Mouse (Mus musculus) embryonic stem cell, embryonic (primary cell): ENCODE data around the gene Mrpl58.

Experiments used
- CTCF ChIA-PET, 4 experiments: fragments of 300-600 bp in 2 of 4; fragments of 350-600 bp in 2 of 4; sonication (Branson Sonifier 250); formaldehyde crosslinking; loops; one replicate each; lab custom pipeline; 2022; ENCODE audit warnings: inconsistent platforms in 2 of 4; lab: Charles Lee
- POLR2A ChIA-PET, 4 experiments: fragments of 300-600 bp in 2 of 4; fragments of 350-600 bp in 2 of 4; sonication (Branson Sonifier 250); formaldehyde crosslinking; loops; one replicate each; lab custom pipeline; 2022; ENCODE audit warnings: antibody characterized with exemption in 4 of 4, inconsistent platforms in 1 of 4; lab: Charles Lee

Gene Mrpl58

DNA sequence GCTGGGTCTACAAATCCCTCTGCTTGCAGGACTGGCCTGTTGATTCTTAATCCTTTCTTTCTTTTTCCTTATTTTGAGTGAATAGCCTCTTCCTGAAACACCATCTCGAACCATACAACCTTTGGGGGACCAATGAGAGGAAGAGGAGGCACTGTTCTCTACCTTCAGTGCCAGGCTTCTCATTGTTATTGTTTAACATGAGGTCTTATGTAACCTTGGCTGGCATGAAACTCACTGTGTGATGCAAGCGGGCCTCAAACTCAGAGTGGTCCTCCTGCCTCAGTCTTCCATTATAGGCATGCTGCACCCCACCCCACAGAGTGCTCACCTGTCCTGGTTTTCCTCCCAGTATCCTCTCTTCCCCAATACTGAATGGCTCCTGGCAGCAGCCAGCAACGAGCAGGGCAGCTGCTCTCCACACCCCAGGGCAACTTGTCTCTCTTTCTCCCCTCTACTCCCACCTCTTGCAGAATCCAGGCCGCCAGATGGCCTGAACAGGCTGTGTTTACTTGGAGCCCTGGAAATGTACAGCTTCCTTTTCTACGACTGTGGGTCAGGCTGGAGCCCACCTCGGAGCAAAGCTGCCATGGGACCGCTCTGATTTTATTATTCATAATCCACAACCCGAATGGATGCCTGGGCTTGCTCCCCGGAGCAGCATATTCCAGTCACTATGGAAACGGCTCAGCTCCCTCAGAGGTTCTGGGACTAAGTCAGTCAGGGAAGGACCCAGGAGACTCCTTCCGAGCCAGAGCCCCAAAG lies 2.7 kb upstream of the Mrpl58 start:
- CTCF ChIA-PET: interaction anchor here in 2 of 4 experiments (0.7 to 1.3 kb wide), 2 partner anchors 11 to 199 kb away, joined by 3 read pairs; no protein-coding TSS in a partner anchor
- POLR2A ChIA-PET: interaction anchor here in 3 of 4 experiments (0.5 to 5.8 kb wide), 8 partner anchors 8 to 1711 kb away, joined by 3 to 54 read pairs (median 4); no protein-coding TSS in a partner anchor

DNA sequence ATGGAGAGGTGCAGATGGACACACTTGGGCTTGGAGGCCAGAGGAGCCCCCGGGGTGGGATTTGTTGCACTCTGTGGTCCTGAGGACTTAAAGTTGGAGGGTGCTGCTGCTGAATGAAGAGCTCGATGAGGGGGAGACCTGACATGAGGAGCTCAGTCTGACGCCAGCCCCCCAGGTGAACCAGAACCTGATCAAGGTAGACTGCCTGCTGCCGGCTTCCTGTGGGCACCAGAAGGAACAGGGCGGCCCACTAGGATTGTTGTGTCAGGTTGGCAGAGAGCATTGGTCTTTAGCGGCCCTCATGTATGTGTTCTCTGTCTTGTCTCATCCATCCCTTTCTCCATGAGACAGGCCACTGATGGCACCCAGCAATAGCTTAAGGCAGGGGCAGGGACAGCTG lies 2.2 kb downstream of the Mrpl58 start:
- ChIA-PET CTCF (interaction anchor here in 1 of 4 experiments (0.9 kb wide), 1 partner anchor 22 kb away, joined by 3 read pairs; no protein-coding TSS in a partner anchor), POLR2A (interaction anchor here in 3 of 4 experiments (0.6 to 5.1 kb wide), 13 partner anchors 8 to 236 kb away, joined by 3 to 37 read pairs (median 5); partner anchors contain the start of gene Cdr2l (in 1 of the 3))

DNA sequence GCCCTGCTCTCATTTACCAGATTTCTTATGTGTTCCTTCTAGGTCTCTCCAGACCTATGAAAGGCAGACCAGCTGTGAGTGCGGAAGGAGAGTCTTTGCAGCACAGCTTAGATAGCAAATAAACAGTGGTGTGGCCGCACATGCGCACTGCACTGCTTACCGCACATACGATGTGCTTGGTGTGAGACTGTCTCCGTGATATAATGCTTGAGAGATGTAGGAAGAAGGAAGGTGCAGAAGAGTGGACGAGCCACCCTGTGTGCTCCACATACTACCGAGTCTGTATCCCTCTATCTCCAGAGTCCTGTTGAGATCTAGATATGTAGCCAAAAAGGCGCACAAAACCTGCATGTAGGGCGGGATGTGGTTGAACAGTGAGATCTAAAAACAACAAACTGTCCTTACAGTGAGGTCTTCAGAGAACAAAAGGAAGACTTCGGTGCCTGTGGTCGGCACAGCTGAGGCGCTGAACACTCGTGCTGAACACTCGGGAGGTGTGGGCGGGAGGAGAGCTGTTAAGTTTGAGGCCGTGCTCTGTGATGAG lies 3.4 kb downstream of the Mrpl58 start:
- ChIA-PET POLR2A (interaction anchor here (0.7 to 5.1 kb wide), 9 partner anchors 13 to 243 kb away, joined by 3 to 37 read pairs (median 4); partner anchors contain the start of genes Cdr2l (in 1 of the 4) and Slc9a3r1 (in 1 of the 4)), CTCF (interaction anchor here in 1 of 4 experiments (0.9 to 2.8 kb wide), 2 partner anchors 20 to 21 kb away, joined by 3 to 8 read pairs; no protein-coding TSS in a partner anchor)

DNA sequence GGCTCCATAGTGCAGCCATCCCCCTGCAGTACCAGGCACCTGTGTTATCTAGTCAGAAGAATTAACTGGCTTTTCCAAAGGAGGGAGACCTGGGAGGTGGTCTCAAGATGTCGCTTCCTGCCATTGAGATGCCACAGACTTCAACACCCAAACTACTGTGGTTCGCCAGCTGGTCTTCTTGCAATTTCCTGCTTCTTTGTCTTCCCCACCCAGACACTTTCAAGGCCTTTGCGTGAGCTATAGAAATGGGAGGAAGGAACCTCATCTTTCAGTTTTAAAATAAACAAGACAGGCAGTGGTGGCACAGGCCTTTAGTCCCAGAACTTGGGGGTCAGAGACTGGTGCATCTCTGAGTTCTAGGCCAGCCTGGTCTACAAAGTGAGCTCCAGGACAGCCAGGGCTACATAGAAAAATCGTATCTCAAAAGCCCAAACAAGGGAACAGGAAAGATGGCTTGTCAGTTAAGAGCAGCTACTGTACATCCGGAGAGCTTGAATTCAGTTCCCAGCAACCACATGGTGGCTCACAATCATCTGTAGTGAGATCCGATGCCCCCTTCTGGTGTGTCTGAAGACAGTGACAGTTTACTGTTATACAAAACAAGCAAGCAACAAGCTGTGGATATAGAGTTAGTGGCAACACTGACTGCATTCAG lies 4.8 kb downstream of the Mrpl58 start:
- ChIA-PET POLR2A (interaction anchor here (0.6 to 7.2 kb wide), 19 partner anchors 6 to 248 kb away, joined by 3 to 54 read pairs (median 3); partner anchors contain the start of genes Cdr2l (in 2 of the 4), Jpt1 (in 1 of the 4) and Mrpl58 (in 1 of the 4)), CTCF (interaction anchor here in 2 of 4 experiments (0.8 to 2.8 kb wide), 5 partner anchors 15 to 54 kb away, joined by 3 to 8 read pairs (median 4); no protein-coding TSS in a partner anchor)

DNA sequence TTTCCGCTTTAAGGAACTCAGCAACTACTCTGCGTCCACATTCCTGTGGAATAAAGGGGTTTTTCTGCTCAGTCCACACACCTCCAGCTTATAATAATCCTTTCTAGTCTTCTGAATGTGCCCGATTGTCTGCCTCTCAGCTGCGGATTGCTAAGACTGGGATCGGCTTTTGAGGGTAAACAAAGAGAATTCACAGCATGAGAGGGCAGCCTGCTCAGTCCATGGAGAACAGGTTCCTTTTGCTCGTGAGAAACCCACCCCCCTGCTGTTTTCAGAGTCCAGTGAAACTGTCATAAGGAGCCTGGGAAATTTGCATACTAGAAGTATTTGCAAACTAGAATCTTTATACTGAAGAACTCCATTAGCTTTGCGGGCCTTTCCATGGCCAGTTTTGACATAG lies 6.0 kb downstream of the Mrpl58 start:
- CTCF ChIA-PET: interaction anchor here in 2 of 4 experiments (0.6 to 2.8 kb wide), 4 partner anchors 16 to 185 kb away, joined by 3 to 8 read pairs (median 4); no protein-coding TSS in a partner anchor
- POLR2A ChIA-PET: interaction anchor here (0.6 to 7.2 kb wide), 13 partner anchors 7 to 203 kb away, joined by 3 to 54 read pairs (median 4); partner anchors contain the start of genes Cdr2l (in 1 of the 4), Jpt1 (in 1 of the 4), Mif4gd (in 1 of the 4) and Mrpl58 (in 1 of the 4)

DNA sequence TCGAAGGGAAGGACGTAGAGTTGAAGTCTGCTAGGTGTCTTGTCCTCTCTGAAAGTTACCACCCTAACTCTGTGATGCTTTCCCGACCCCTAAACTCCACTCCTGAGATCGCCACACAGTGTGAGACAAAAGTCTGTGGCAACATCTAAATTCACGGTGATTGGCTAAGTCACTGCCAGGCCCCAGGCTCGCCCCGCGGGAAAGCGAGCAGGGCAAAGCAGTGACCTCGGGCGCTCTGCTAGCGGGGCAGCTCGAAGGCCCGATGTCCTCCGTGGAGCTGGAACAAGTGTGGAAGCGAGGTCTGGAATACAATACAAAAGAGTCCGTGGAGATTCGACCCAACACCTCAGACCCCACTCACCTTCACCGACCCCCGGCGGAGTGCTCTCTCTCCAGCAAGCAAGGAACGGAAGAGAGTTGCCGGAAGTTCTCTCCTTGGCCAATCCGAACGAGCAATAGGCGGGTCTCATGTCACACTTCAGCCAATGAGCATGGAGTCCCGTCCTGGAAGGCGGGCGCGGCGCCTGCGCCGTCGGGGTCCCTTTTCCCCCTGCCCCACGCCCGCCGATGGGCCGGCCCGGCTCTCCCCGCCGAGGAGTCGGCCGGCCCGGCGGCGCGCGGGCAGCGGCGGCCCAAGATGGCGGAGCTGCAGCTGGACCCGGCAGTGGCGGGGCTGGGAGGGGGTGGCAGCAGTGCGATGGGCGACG lies 16.1 kb downstream of the Mrpl58 start, which contains the start of the genes Atp5h and Kctd2:
Gene Atp5h, minus strand, starts transcription at position 432 of the 707 bp plus-strand sequence.
Gene Kctd2, plus strand, starts transcription at position 598 of the 707 bp plus-strand sequence.
- ChIA-PET POLR2A (interaction anchor here in 2 of 4 experiments (0.7 to 1.8 kb wide), 7 partner anchors 8 to 605 kb away, joined by 3 to 8 read pairs (median 4); partner anchors contain the start of genes Jpt1 (in 1 of the 2) and Mrpl58 (in 1 of the 2)), CTCF (interaction anchor here in 2 of 4 experiments (0.8 to 1.5 kb wide), 3 partner anchors 13 to 72 kb away, joined by 3 to 4 read pairs (median 3); partner anchors contain the start of gene Nt5c (in 1 of the 2))

DNA sequence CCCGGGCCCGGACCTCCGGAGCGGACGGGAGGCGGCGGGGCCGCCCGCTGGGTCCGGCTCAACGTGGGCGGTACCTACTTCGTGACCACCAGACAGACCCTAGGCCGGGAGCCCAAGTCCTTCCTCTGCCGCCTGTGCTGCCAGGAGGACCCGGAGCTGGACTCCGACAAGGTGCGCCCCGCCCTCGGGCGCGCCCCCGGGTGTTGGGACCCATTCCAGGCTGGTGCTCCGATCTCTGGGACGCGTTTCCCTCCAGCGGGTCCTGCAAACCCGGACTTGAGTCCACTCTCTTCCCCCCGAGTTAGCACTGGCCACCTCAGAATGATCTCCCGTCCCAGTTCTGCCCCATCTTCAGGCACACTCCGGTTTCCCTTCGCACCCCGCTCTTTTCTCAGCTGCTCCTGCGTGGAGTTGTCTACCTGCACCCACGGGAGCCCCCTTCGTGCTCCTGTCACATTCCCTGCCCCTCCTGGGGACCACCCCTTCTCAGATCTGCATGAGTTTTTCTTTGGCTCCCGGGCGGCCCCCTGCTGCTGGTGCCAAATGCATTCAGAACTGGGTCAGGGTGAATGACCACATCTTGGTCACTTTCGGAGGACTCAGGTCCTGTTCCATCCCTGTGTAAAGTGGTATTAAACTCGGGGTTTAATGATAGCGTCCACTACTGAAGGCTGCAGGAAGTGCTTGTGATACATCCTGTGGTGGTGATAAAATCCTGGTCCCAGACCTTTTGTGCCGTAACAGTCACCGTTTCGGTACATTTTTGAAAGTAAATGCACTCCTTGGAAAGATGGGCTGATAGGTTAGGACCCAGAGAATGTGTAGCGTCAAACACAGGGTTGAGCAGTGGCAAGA lies 17.0 kb downstream of the Mrpl58 start:
- ChIA-PET POLR2A (interaction anchor here in 2 of 4 experiments (0.7 to 1.0 kb wide), 3 partner anchors 10 to 604 kb away, joined by 3 read pairs; no protein-coding TSS in a partner anchor), CTCF (interaction anchor here in 2 of 4 experiments (0.8 to 1.5 kb wide), 3 partner anchors 12 to 71 kb away, joined by 3 to 4 read pairs (median 3); partner anchors contain the start of gene Nt5c (in 1 of the 2))

DNA sequence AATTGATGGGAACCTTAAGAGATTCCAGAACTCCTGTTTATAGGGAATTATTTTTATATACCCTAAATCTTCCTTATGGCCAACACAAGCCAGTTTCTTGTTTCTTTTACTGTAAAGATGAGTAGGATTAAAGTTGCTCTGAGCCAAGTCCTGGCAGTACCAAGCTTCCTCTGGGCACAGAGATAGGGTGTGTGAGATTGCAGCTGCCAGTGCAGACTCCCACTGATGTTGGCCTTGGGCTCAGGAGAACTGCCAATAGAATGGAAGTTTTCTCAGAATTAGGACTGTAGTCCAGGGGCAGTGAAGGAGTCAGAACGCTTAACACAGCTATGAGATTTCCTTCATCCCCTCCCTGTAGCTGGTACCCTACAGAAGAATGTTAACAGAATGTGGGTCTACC lies 17.8 kb downstream of the Mrpl58 start:
- POLR2A ChIA-PET: interaction anchor here in 2 of 4 experiments (0.5 to 2.6 kb wide), 5 partner anchors 8 to 75 kb away, joined by 3 to 13 read pairs (median 5); no protein-coding TSS in a partner anchor
- CTCF ChIA-PET: interaction anchor here in 1 of 4 experiments (1.5 kb wide), 1 partner anchor 70 kb away, joined by 4 read pairs; the partner anchor contains the start of gene Nt5c

DNA sequence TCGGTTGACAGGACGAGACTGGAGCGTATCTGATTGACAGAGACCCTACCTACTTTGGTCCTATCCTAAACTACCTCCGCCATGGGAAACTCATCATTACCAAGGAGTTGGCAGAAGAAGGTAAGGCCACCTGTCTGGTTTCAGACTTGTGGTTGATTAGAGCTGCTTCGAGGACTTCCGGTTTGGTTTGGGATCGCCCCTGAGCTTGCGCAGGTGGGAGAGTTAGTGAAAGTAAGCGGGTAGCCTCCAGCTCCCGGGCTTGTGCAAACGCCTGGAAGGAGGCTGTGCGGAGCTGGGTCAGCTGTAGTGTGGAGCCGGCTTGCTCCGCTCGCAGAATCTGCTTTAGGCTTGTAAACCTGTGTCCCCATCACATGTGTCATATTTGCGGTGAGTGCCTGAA lies 18.4 kb downstream of the Mrpl58 start:
- POLR2A ChIA-PET: interaction anchor here in 3 of 4 experiments (0.5 to 2.6 kb wide), 10 partner anchors 9 to 264 kb away, joined by 3 to 13 read pairs (median 5); partner anchors contain the start of genes Armc7 (in 1 of the 3) and Sumo2 (in 1 of the 3)
- CTCF ChIA-PET: no interaction called here

DNA sequence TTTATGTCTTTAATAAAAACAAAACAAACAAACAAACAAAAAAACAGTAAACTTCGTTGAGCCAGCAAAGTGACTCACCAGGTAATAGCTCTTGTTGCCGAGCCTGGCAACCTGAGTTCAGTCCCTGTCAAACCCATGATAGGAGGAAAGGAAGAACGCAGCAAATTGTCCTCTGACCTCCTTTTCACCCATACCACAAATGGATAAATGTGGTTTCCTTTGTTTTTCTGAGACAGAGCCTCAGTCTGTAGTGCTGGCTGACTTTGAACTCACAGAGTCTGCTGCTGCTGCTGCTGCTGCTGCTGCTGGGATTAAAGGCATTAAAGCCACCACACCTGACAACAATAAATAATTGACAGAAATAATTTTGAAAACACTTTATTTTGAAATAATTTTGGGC lies 19.5 kb downstream of the Mrpl58 start:
- POLR2A ChIA-PET: interaction anchor here in 2 of 4 experiments (0.6 to 2.6 kb wide), 6 partner anchors 10 to 721 kb away, joined by 3 to 13 read pairs (median 5); partner anchors contain the start of gene Sumo2 (in 1 of the 2)
- CTCF ChIA-PET: no interaction called here

DNA sequence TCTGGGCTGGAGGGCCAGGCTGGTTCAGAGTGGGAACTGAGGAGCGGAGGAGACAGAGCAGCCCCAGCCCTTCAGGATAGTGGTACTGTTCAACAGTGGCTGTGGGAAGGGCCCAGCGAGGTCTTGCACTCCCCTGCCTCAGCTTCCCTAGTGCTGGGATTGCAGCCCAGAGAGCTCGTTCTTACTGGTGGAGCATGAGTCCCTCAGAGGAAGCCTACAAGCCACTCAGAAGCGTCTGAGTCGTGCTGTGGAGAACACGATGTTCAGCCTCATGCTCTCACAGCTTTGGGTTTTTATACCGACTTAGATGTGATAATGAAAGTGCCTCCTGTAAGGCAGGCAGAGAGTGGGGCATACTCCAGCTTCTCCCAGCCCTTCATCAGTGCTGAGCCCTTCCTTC lies 21.1 kb downstream of the Mrpl58 start:
- ChIA-PET CTCF (no interaction called here), POLR2A (interaction anchor here in 1 of 4 experiments (0.6 to 1.6 kb wide), 3 partner anchors 11 to 40 kb away, joined by 3 to 8 read pairs (median 4); no protein-coding TSS in a partner anchor)

DNA sequence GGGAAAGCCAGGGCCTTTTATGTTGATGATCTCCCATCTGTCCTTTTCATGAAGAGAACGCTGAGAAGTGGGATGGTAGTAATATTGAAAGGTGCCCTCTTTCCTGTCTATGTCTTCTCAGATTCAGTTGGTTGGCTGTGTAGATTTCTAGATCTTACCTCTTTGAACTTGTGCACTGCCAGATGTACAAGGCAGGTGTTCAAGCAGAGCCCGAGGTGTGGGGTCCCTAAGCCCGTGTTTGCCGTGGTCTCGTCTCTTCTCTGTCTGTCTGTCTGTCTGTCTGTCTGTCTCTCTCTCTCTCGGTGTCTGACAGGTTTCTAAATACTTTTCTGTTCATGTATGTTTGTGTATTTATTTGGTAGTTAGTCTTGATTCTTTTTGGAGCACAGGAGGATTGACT lies 22.1 kb downstream of the Mrpl58 start:
- CTCF ChIA-PET: interaction anchor here in 1 of 4 experiments (0.6 kb wide), 1 partner anchor 69 kb away, joined by 3 read pairs; no protein-coding TSS in a partner anchor
- POLR2A ChIA-PET: interaction anchor here in 1 of 4 experiments (0.8 to 1.3 kb wide), 3 partner anchors 16 to 89 kb away, joined by 3 read pairs; partner anchors contain the start of gene Jpt1

DNA sequence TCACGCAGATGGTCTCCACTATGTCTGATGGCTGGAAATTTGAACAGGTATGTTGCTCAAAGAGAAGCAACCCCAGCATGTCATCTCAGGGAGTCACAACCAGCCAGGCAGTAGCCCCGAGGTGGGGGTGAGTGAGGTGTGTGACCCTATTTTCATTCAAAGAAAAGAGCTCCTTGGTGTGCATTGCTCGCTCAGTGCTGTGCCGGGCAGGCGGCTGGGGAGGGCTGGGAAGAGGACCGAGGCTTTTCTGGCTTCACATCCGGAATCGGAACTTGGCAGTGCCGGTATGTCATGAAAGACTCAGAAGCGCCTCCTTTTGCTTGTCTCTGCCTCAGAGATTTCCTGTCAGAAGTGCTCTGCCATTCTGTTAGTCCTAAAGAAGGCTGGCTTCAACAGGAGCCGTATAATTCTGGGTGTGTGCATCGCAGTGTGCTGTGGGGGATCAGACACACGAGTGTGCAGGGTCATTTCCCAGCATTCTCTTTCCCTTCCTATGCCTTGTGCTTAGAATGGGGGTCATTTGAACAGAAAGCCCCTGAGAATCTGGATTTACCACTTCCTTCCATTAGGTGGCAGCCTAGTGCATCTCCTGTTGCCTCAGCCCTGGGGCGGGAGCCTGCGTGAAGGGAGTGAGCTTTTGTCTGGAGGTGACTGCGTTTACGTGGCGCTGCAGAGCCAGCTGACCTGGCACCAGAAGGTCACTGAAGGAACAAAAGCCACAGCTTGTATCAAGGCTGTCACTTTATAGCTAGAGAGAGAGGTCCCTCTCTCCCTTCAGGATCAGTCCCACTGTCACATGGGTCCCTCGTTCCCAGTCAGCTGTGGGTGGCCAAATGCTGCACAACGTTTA lies 24.2 kb downstream of the Mrpl58 start:
- POLR2A ChIA-PET: interaction anchor here in 3 of 4 experiments (0.5 to 3.5 kb wide), 26 partner anchors 9 to 652 kb away, joined by 3 to 28 read pairs (median 4); partner anchors contain the start of genes Atp5h (in 2 of the 3), Jpt1 (in 2 of the 3), Slc9a3r1 (in 2 of the 3) and Cdr2l (in 1 of the 3)
- CTCF ChIA-PET: interaction anchor here (0.6 to 2.1 kb wide), 43 partner anchors 9 to 934 kb away, joined by 3 to 14 read pairs (median 3); partner anchors contain the start of genes Armc7 (in 2 of the 4), Cdr2l (in 1 of the 4), Fdxr (in 1 of the 4) and Hid1 (in 1 of the 4)

DNA sequence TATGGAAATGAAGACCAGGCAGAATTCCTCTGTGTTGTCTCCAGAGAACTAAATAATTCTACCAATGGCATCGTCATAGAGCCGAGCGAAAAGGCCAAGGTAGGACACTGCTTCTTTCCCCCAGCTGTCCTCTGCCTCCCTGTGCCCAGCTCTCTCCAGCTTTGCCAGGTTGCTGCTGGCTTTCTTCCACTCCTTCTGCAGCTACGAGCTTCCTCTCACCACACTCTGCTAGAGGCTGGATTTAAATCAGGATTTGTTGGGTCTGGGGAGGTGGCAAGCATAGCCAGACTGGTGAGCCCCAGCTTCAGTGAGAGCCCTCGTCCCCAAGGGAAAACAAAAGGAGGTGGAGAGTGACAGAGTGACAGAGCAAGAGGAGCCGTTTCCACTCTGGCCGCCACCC lies 25.8 kb downstream of the Mrpl58 start:
- ChIA-PET POLR2A (interaction anchor here in 3 of 4 experiments (0.6 to 3.5 kb wide), 7 partner anchors 10 to 130 kb away, joined by 3 to 25 read pairs (median 3); partner anchors contain the start of gene Atp5h (in 1 of the 3)), CTCF (interaction anchor here in 1 of 4 experiments (0.5 to 1.1 kb wide), 2 partner anchors 10 to 289 kb away, joined by 3 read pairs; no protein-coding TSS in a partner anchor)
